Mouse (Mus musculus) naive thymus-derived CD4-positive, alpha-beta T cell, adult 2 months (primary cell): ENCODE results near the gene Hs2st1.

ENCODE experiments used
- DNase-seq: peaks from one replicate; pipeline ENCODE4 v3.0.0-alpha.2; 2011; ENCODE audit warnings: low read depth

Gene Hs2st1

GRCm38 (mm10) chr3:144584789-144585553 is 15.0 kb upstream of the Hs2st1 start:
- DNase-seq, result no peak

- no peak for DNase-seq
Measured at GRCm38 (mm10) chr3:144583789-144584188, 13.8 kb upstream of the Hs2st1 start.

- DNase-seq, result no peak
Measured at GRCm38 (mm10) chr3:144582306-144582705, 12.3 kb upstream of the Hs2st1 start.

- DNase-seq, result no peak
Measured at GRCm38 (mm10) chr3:144581842-144582241, 11.9 kb upstream of the Hs2st1 start.

GRCm38 (mm10) chr3:144580281-144580680 is 10.3 kb upstream of the Hs2st1 start:
- DNase-seq, result no peak

- no peak for DNase-seq
Measured at GRCm38 (mm10) chr3:144579796-144580195, 9.8 kb upstream of the Hs2st1 start.

- no peak for DNase-seq
Measured at GRCm38 (mm10) chr3:144578921-144579320, 8.9 kb upstream of the Hs2st1 start.

GRCm38 (mm10) chr3:144577366-144578340 is 7.7 kb upstream of the Hs2st1 start:
- DNase-seq, result no peak

GRCm38 (mm10) chr3:144574256-144574655 is 4.3 kb upstream of the Hs2st1 start:
- DNase-seq, result no peak

- no peak for DNase-seq
Measured at GRCm38 (mm10) chr3:144570816-144571487, 971 bp upstream of the Hs2st1 start.

GRCm38 (mm10) chr3:144569401-144569971 is 495 bp downstream of the Hs2st1 start:
- DNase-seq, result no peak

GRCm38 (mm10) chr3:144568861-144569361 is 1.1 kb downstream of the Hs2st1 start:
- peak; percentile 38 for DNase-seq

GRCm38 (mm10) chr3:144565212-144565611 is 4.8 kb downstream of the Hs2st1 start:
- DNase-seq, result no peak

- no peak for DNase-seq
Measured at GRCm38 (mm10) chr3:144563916-144564315, 6.1 kb downstream of the Hs2st1 start.

- peak; percentile 64 for DNase-seq
Measured at GRCm38 (mm10) chr3:144561511-144562250, 8.3 kb downstream of the Hs2st1 start.

GRCm38 (mm10) chr3:144558274-144558673 is 11.7 kb downstream of the Hs2st1 start:
- peak; percentile 18 for DNase-seq

- DNase-seq, result no peak
Measured at GRCm38 (mm10) chr3:144556625-144557324, 13.2 kb downstream of the Hs2st1 start.

GRCm38 (mm10) chr3:144555144-144555543 is 14.8 kb downstream of the Hs2st1 start:
- DNase-seq, result no peak

GRCm38 (mm10) chr3:144554503-144554902 is 15.5 kb downstream of the Hs2st1 start:
- no peak for DNase-seq

- no peak for DNase-seq
Measured at GRCm38 (mm10) chr3:144553942-144554341, 16.0 kb downstream of the Hs2st1 start.
